Mouse (Mus musculus): Measurements from ENCODE around the gene Mrpl1.

- no peak for TF ChIP-seq POLR2A (IDR thresholded peaks at IDR 0.05; ENCODE audit: borderline replicate concordance, control insufficient read depth, low read depth, low read length)
- TF ChIP-seq CTCF (IDR thresholded peaks at IDR 0.05; ENCODE audit: control insufficient read depth, insufficient read depth, low read length): no peak
Measured at GRCm38 (mm10) chr5:96209459-96209858, at the start of gene Mrpl1.

Data from bone marrow, adult 2 months (tissue).